Mouse (Mus musculus): ENCODE data around the gene Galk1. TPM values are rescaled to one million over a fixed set of nuclear protein-coding genes. Genes with fewer than 3 reads are reported as not detected.

Galk1 gene
- 83.2 and 87.9 TPM in 2 replicates for polyA plus RNA-seq (2012; rRNA removed)

GRCm38 (mm10) chr11:116012262-116012947 lies at the start of gene Galk1:
Galk1 (minus strand) TSS chr11:116012719.
- Histone ChIP-seq H3K4me3 (ENCODE audit: insufficient read depth, low read depth, low read length) (peak within 1 kb of the TSS; percentile 66), H3K36me3 (ENCODE audit: control insufficient read depth, insufficient read depth, low read length) (no peaks in the 10 kb centered on the region), H3K27me3 (replicated peaks; ENCODE audit: control insufficient read depth, insufficient read depth, low read length) (no peaks in the 10 kb centered on the region), H3K27ac (ENCODE audit: insufficient read depth, low read depth, low read length) (no peak within 1 kb of the TSS), H3K4me1 (ENCODE audit: control insufficient read depth, insufficient read depth, low read length) (peaks cover 9% of the 10 kb centered on the region; the same call in 1 of the 2 replicates)
- TF ChIP-seq CTCF (conservative IDR thresholded peaks at IDR 0.05; ENCODE audit: insufficient read depth, insufficient read length, low read depth, low read length): no peak
- peak; percentile 16 for TF ChIP-seq POLR2A (IDR thresholded peaks at IDR 0.05; ENCODE audit: low read depth, low read length)
- DNase-seq: peak; percentile 96
- under 1% methylated on average over 55 of the region's 55 CpGs for WGBS

GRCm38 (mm10) chr11:116061641-116062415 lies 49.3 kb upstream of the Galk1 start:
- no peak overlapping the region for H3K27ac ChIP-seq (ENCODE audit: insufficient read depth, low read depth, low read length)
- no peaks in the 10 kb centered on the region for H3K4me1 ChIP-seq (ENCODE audit: control insufficient read depth, insufficient read depth, low read length)
- TF ChIP-seq POLR2A (IDR thresholded peaks at IDR 0.05; ENCODE audit: low read depth, low read length): no peak
- TF ChIP-seq CTCF (conservative IDR thresholded peaks at IDR 0.05; ENCODE audit: insufficient read depth, insufficient read length, low read depth, low read length): no peak
- H3K27me3 ChIP-seq (replicated peaks; ENCODE audit: control insufficient read depth, insufficient read depth, low read length): no peaks in the 10 kb centered on the region
- WGBS: 84% methylated on average over 13 of the region's 13 CpGs
- DNase-seq: no peak
- no peaks in the 10 kb centered on the region for H3K36me3 ChIP-seq (ENCODE audit: control insufficient read depth, insufficient read depth, low read length)
- no peak overlapping the region for H3K4me3 ChIP-seq (ENCODE audit: insufficient read depth, low read depth, low read length)

GRCm38 (mm10) chr11:116060596-116060995 lies 48.1 kb upstream of the Galk1 start:
- Histone ChIP-seq H3K4me3 (ENCODE audit: insufficient read depth, low read depth, low read length) (no peak overlapping the region), H3K4me1 (ENCODE audit: control insufficient read depth, insufficient read depth, low read length) (no peaks in the 10 kb centered on the region), H3K36me3 (ENCODE audit: control insufficient read depth, insufficient read depth, low read length) (no peaks in the 10 kb centered on the region; the same call in 1 of the 2 replicates), H3K27me3 (replicated peaks; ENCODE audit: control insufficient read depth, insufficient read depth, low read length) (no peaks in the 10 kb centered on the region), H3K27ac (ENCODE audit: insufficient read depth, low read depth, low read length) (no peak overlapping the region)
- no peak for DNase-seq
- WGBS: 82% methylated on average over 9 of the region's 9 CpGs
- TF ChIP-seq POLR2A (IDR thresholded peaks at IDR 0.05; ENCODE audit: low read depth, low read length) (no peak), CTCF (conservative IDR thresholded peaks at IDR 0.05; ENCODE audit: insufficient read depth, insufficient read length, low read depth, low read length) (no peak)

GRCm38 (mm10) chr11:116059691-116060025 lies 47.1 kb upstream of the Galk1 start:
- DNase-seq: no peak
- H3K27me3 ChIP-seq (replicated peaks; ENCODE audit: control insufficient read depth, insufficient read depth, low read length): no peaks in the 10 kb centered on the region
- no peak for TF ChIP-seq POLR2A (IDR thresholded peaks at IDR 0.05; ENCODE audit: low read depth, low read length)
- no peak for TF ChIP-seq CTCF (conservative IDR thresholded peaks at IDR 0.05; ENCODE audit: insufficient read depth, insufficient read length, low read depth, low read length)
- no peaks in the 10 kb centered on the region for H3K4me1 ChIP-seq (ENCODE audit: control insufficient read depth, insufficient read depth, low read length)
- H3K36me3 ChIP-seq (ENCODE audit: control insufficient read depth, insufficient read depth, low read length): no peaks in the 10 kb centered on the region; the same call in 1 of the 2 replicates
- no peak overlapping the region for H3K27ac ChIP-seq (ENCODE audit: insufficient read depth, low read depth, low read length)
- H3K4me3 ChIP-seq (ENCODE audit: insufficient read depth, low read depth, low read length): no peak overlapping the region
- 82% methylated on average over 11 of the region's 11 CpGs for WGBS

- Histone ChIP-seq H3K4me3 (ENCODE audit: insufficient read depth, low read depth, low read length) (no peak overlapping the region), H3K27me3 (replicated peaks; ENCODE audit: control insufficient read depth, insufficient read depth, low read length) (no peaks in the 10 kb centered on the region), H3K36me3 (ENCODE audit: control insufficient read depth, insufficient read depth, low read length) (no peaks in the 10 kb centered on the region; the same call in 1 of the 2 replicates), H3K27ac (ENCODE audit: insufficient read depth, low read depth, low read length) (no peak overlapping the region), H3K4me1 (ENCODE audit: control insufficient read depth, insufficient read depth, low read length) (no peaks in the 10 kb centered on the region)
- 90% methylated on average over 17 of the region's 17 CpGs for WGBS
- TF ChIP-seq POLR2A (IDR thresholded peaks at IDR 0.05; ENCODE audit: low read depth, low read length) (no peak), CTCF (conservative IDR thresholded peaks at IDR 0.05; ENCODE audit: insufficient read depth, insufficient read length, low read depth, low read length) (no peak)
- DNase-seq: no peak
Measured at GRCm38 (mm10) chr11:116058868-116059690, 46.6 kb upstream of the Galk1 start.

- H3K4me3 ChIP-seq (ENCODE audit: insufficient read depth, low read depth, low read length): no peak overlapping the region
- peaks cover 1% of the 10 kb centered on the region; the same call in 1 of the 2 replicates for H3K36me3 ChIP-seq (ENCODE audit: control insufficient read depth, insufficient read depth, low read length)
- H3K4me1 ChIP-seq (ENCODE audit: control insufficient read depth, insufficient read depth, low read length): no peaks in the 10 kb centered on the region
- TF ChIP-seq CTCF (conservative IDR thresholded peaks at IDR 0.05; ENCODE audit: insufficient read depth, insufficient read length, low read depth, low read length) (no peak), POLR2A (IDR thresholded peaks at IDR 0.05; ENCODE audit: low read depth, low read length) (no peak)
- H3K27me3 ChIP-seq (replicated peaks; ENCODE audit: control insufficient read depth, insufficient read depth, low read length): no peaks in the 10 kb centered on the region
- 69% methylated on average over 12 of the region's 12 CpGs for WGBS
- no peak overlapping the region for H3K27ac ChIP-seq (ENCODE audit: insufficient read depth, low read depth, low read length)
- DNase-seq: no peak
Measured at GRCm38 (mm10) chr11:116058022-116058614, 45.6 kb upstream of the Galk1 start.

All from kidney, adult 2 months (tissue).